Mouse (Mus musculus) heart, embryonic 16.5 days (tissue): ENCODE data around the gene 4921517D22Rik. TPM values are rescaled to one million over a fixed set of nuclear protein-coding genes. Genes with fewer than 3 reads are reported as not detected.

Experiments used
- ATAC-seq: fragments of 200-750 bp; cut with Nextera tagmentation; replicated peaks from 2 replicates; pipeline ENCODE4 v1.8.0; 2017; ENCODE audit warnings: moderate number of reproducible peaks; ENCODE audit not compliant: insufficient read depth, low FRiP score; ENCODE audit errors: extremely low read depth
- H3K27ac ChIP-seq: fragments of 300-500 bp; sonication (generic); 2 replicates; pipeline ENCODE4 v1.5.1; 2014; ENCODE audit warnings: mild to moderate bottlenecking, low read length, control low read depth, moderate library complexity
- H3K27me3 ChIP-seq: fragments of 300-500 bp; sonication (generic); 2 replicates; pipeline ENCODE4 v1.6.1; 2014; ENCODE audit warnings: low read length, mixed read lengths; ENCODE audit not compliant: control insufficient read depth, insufficient read depth
- H3K36me3 ChIP-seq: fragments of 300-500 bp; sonication (generic); 2 replicates; pipeline ENCODE4 v1.6.1; 2014; ENCODE audit not compliant: control insufficient read depth, insufficient read depth
- H3K4me1 ChIP-seq: fragments of 300-500 bp; sonication (generic); 2 replicates; pipeline ENCODE4 v1.6.1; 2014; ENCODE audit warnings: low read length, mixed read lengths; ENCODE audit not compliant: control insufficient read depth, insufficient read depth
- H3K4me2 ChIP-seq: fragments of 300-500 bp; sonication (generic); 2 replicates; pipeline ENCODE4 v1.6.1; 2014; ENCODE audit warnings: low read depth, mild to moderate bottlenecking, control low read depth, low read length
- H3K4me3 ChIP-seq: fragments of 300-500 bp; sonication (generic); 2 replicates; pipeline ENCODE4 v1.5.1; 2014; ENCODE audit warnings: mild to moderate bottlenecking, control low read depth, low read length
- H3K9ac ChIP-seq: fragments of 300-500 bp; sonication (generic); 2 replicates; pipeline ENCODE4 v1.6.1; 2014; ENCODE audit warnings: low read length, control low read depth
- H3K9me3 ChIP-seq: fragments of 300-500 bp; sonication (generic); replicated peaks from 2 replicates; pipeline ENCODE4 v1.6.1; 2016; ENCODE audit warnings: low read length; ENCODE audit not compliant: control insufficient read depth
- WGBS: fragments of 180-500 bp; shearing (Covaris S2); extraction: QIAGEN DNeasy Blood & Tissue Kit; methylation state at CpG from one replicate; pipeline ENCODE4 v1.1.7; 2014; 5-methylcytosine and 5-hydroxymethylcytosine counted together
- polyA plus RNA-seq: library from polyadenylated mRNA; unstranded; fragments of >200 nt; fragmentation: Nextera tagmentation; extraction: Ambion mirVana; gene quantifications from 2 replicates; pipeline ENCODE4 v1.2.1, GENCODE M21; 2015

Gene 4921517D22Rik
- polyA plus RNA-seq, 1 experiment from 2014 or later: not detected

- H3K9me3 ChIP-seq: no peaks in the 10 kb centered on the region
- H3K9ac ChIP-seq: no peak overlapping the region
- H3K4me3 ChIP-seq: no peak overlapping the region
- peaks cover 8% of the 10 kb centered on the region for H3K4me1 ChIP-seq
- no peaks in the 10 kb centered on the region for H3K27me3 ChIP-seq
- H3K36me3 ChIP-seq: no peaks in the 10 kb centered on the region; the same call in 1 of the 2 replicates
- 83% methylated on average over 5 of the region's 5 CpGs for WGBS
- H3K27ac ChIP-seq: no peak overlapping the region
- H3K4me2 ChIP-seq: no peak overlapping the region
- no peak for ATAC-seq
These were observed 36.1 kb downstream of the 4921517D22Rik start for GRCm38 (mm10) chr13:59657781-59658180.

GRCm38 (mm10) chr13:59656975-59657388 lies 36.9 kb downstream of the 4921517D22Rik start:
- Histone ChIP-seq H3K4me3 (no peak overlapping the region), H3K4me2 (no peak overlapping the region), H3K27me3 (no peaks in the 10 kb centered on the region), H3K9me3 (no peaks in the 10 kb centered on the region), H3K4me1 (peaks cover 11% of the 10 kb centered on the region), H3K36me3 (no peaks in the 10 kb centered on the region; the same call in 1 of the 2 replicates), H3K9ac (no peak overlapping the region), H3K27ac (peak overlapping the region; percentile 24)
- no peak for ATAC-seq
- whole genome bisulfite sequencing: 60% methylated on average over 4 of the region's 4 CpGs

DNA sequence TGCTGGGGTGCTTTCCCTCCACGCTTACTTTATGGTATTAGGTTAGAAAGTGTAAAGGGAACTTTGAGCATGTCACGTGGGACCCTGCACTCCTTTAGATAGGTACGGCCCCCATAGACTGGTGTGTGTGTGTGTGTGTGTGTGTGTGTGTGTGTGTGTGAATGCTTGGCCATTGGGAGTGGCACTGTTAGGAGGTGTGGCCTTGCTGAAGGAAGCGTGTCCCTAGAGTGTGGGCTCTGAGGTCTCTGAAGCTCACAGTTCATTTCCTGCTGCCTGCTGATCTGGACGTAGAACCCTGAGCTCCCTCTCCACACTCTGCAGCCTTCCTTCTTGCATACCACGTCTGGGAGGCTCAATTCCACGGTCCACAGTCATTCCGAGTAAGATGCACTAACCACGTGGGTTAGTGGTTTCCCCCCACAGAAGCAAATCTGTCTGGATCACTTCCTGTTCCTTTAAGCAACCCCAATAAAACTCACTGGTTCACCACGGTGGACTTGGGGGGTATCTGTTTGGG lies 37.5 kb downstream of the 4921517D22Rik start:
- no peak overlapping the region for H3K4me3 ChIP-seq
- no peaks in the 10 kb centered on the region for H3K27me3 ChIP-seq
- peak overlapping the region; percentile 24; the same call in 1 of the 2 replicates for H3K27ac ChIP-seq
- peaks cover 11% of the 10 kb centered on the region for H3K4me1 ChIP-seq
- 70% methylated on average over 10 of the region's 10 CpGs for WGBS
- H3K36me3 ChIP-seq: no peaks in the 10 kb centered on the region; the same call in 1 of the 2 replicates
- H3K9ac ChIP-seq: no peak overlapping the region
- no peak for ATAC-seq
- H3K4me2 ChIP-seq: no peak overlapping the region
- no peaks in the 10 kb centered on the region for H3K9me3 ChIP-seq

DNA sequence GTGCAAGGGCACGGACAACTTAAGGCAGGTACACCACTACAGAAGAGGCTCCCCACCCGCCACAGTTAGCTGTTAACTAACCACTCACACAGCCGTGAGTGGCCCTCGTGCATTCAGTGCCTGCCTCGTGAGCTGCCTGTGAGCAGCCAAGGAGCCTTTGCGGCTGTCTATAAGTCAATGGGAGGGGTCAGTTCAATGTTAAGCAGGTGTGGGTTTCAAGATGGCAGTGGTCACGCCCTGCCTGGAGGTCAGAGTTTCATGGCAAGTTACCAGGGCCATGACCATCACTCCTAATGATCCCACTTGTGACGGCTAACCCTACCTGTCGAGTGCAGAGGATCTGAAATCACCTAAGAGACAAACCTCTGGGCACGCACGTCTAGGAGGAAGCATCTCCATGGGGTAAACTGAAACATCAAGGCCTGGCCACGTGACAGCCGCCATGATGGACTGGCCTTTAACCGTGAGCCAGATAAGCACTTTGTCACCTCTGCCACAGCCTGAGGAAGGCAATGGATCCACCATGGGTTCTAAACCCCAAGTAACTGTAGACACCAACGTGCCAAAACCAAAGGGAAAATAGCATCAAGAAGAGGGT lies 38.1 kb downstream of the 4921517D22Rik start:
- ATAC-seq: no peak
- Histone ChIP-seq H3K9ac (no peak overlapping the region), H3K4me3 (no peak overlapping the region), H3K4me1 (peaks cover 11% of the 10 kb centered on the region), H3K27ac (no peak overlapping the region), H3K27me3 (no peaks in the 10 kb centered on the region), H3K36me3 (no peaks in the 10 kb centered on the region; the same call in 1 of the 2 replicates), H3K4me2 (no peak overlapping the region), H3K9me3 (no peaks in the 10 kb centered on the region)
- WGBS: 92% methylated on average over 15 of the region's 15 CpGs

DNA sequence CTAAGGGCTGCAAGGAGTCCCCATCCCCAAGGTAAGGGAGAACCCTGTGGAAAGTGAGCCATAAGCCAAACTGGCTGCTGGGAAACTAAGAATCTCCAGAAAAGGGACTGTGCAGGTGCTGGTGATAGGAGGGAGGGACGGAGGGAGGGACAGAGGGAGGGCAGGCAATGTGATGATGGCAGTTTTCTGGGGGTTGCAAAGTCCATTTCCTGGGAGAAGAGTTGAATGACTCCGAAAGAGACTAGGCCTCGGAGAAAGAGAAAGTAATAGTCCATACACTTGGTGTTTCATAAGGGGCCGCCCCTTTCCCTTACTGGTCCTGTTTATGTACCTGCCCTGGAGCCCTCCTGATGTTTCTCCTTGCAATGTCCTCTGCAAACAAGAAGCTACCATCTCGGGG lies 39.4 kb downstream of the 4921517D22Rik start:
- no peaks in the 10 kb centered on the region for H3K36me3 ChIP-seq
- H3K4me2 ChIP-seq: no peak overlapping the region
- peaks cover 11% of the 10 kb centered on the region for H3K4me1 ChIP-seq
- ATAC-seq: no peak
- WGBS: 87% methylated on average over 5 of the region's 5 CpGs
- no peaks in the 10 kb centered on the region for H3K27me3 ChIP-seq
- no peaks in the 10 kb centered on the region for H3K9me3 ChIP-seq
- no peak overlapping the region for H3K27ac ChIP-seq
- H3K9ac ChIP-seq: no peak overlapping the region
- H3K4me3 ChIP-seq: no peak overlapping the region

DNA sequence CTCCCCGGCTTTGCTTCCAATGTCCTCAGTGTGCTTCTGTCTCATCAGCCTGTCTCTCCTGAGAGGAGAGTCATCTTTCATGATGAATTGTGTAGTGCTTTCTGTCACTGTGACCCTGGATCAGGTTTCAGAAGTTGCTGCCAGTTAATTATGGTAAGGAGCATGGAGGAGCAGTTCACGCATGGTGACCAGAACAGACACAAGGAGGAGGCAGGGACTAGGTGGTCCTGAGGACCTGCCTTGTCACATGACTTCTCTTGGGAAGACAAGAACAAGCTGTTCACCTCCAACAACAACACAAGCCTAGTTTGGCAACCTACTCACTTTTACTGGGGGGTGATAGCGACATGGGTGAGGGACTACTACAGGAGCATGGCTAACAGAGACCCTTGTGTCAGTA lies 40.8 kb downstream of the 4921517D22Rik start:
- Histone ChIP-seq H3K27me3 (no peaks in the 10 kb centered on the region), H3K4me1 (peaks cover 11% of the 10 kb centered on the region), H3K9ac (no peak overlapping the region), H3K4me2 (no peak overlapping the region), H3K9me3 (no peaks in the 10 kb centered on the region), H3K27ac (no peak overlapping the region), H3K4me3 (no peak overlapping the region), H3K36me3 (no peaks in the 10 kb centered on the region)
- peak; percentile 7; the same call in 1 of the 2 replicates for ATAC-seq
- WGBS: 65% methylated on average over 3 of the region's 3 CpGs

DNA sequence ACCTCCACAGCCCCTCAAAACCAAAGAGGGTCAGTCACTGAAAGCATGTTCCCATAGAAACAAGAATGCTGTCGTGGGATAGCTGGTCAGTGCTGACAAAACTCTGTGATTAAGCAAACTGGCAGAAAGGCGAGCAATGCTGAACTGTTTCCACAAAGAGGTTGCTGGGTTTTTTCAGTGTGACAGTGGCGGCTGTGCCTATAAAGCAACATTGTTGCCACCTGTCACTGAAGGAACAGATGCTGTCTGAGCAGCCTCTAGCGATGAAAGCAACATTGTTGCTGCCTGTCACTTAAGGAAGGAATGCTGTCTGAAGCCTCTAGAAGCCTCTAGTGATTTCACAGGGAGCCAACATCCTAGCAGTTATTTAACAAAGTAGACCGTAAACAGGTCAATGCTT lies 41.3 kb downstream of the 4921517D22Rik start:
- H3K27me3 ChIP-seq: no peaks in the 10 kb centered on the region
- no peak for ATAC-seq
- 43% methylated on average over 5 of the region's 5 CpGs for WGBS
- H3K9ac ChIP-seq: no peak overlapping the region
- H3K36me3 ChIP-seq: no peaks in the 10 kb centered on the region
- no peaks in the 10 kb centered on the region for H3K9me3 ChIP-seq
- H3K4me3 ChIP-seq: no peak overlapping the region
- no peak overlapping the region for H3K4me2 ChIP-seq
- no peak overlapping the region for H3K27ac ChIP-seq
- peaks cover 11% of the 10 kb centered on the region for H3K4me1 ChIP-seq

- Histone ChIP-seq H3K4me3 (no peak overlapping the region), H3K9me3 (no peaks in the 10 kb centered on the region), H3K36me3 (0 out of 2 replicates have a peak, but pooled peaks cover 3% of the 10 kb centered on the region), H3K4me2 (no peak overlapping the region), H3K27me3 (no peaks in the 10 kb centered on the region), H3K9ac (no peak overlapping the region), H3K4me1 (peaks cover 27% of the 10 kb centered on the region), H3K27ac (no peak overlapping the region)
- ATAC-seq: no peak
- 82% methylated on average over 5 of the region's 5 CpGs for WGBS
These were observed 44.1 kb downstream of the 4921517D22Rik start for GRCm38 (mm10) chr13:59649781-59650180.

GRCm38 (mm10) chr13:59648598-59648997 lies 45.3 kb downstream of the 4921517D22Rik start:
- no peak for ATAC-seq
- H3K9ac ChIP-seq: no peak overlapping the region
- no peaks in the 10 kb centered on the region for H3K9me3 ChIP-seq
- H3K27me3 ChIP-seq: no peaks in the 10 kb centered on the region
- peaks cover 27% of the 10 kb centered on the region for H3K4me1 ChIP-seq
- H3K36me3 ChIP-seq: 0 out of 2 replicates have a peak, but pooled peaks cover 3% of the 10 kb centered on the region
- H3K27ac ChIP-seq: no peak overlapping the region
- no peak overlapping the region for H3K4me2 ChIP-seq
- WGBS: 84% methylated on average over 6 of the region's 6 CpGs
- H3K4me3 ChIP-seq: no peak overlapping the region
